In genomic region chr2:172148736-172149135, GRCm38 (mm10) we compare ENCODE assay signal across 19 mouse cellular contexts.
"Had no signal": no experiment of that assay in that cellular context is flagged by ENCODE, and none has a peak within 500 bp of the region (broad histone marks: within the 10 kb centered on the region; RNA-seq: fewer than 3 reads in every experiment).

No protein-coding gene starts in this region.

- H3K4me3 ChIP-seq: midbrain, embryonic 10.5 days; midbrain, embryonic 12.5 days; myocyte; neural tube, embryonic 13.5 days; neural tube, embryonic 15.5 days; stomach, embryonic 15.5 days had no signal

- H3K27ac ChIP-seq: liver, embryonic 14.5 days; midbrain, embryonic 10.5 days; midbrain, embryonic 12.5 days; neural tube, embryonic 13.5 days; neural tube, embryonic 15.5 days; stomach, embryonic 15.5 days; stomach, postnatal 0 days had no signal

- DNase-seq: lung, adult 18-20 months; lung, embryonic 14.5 days; lung, postnatal 10 days; lung, postnatal 4 days; midbrain, embryonic 14.5 days; retina, postnatal 1 day; right cerebral cortex, postnatal 25 days; right cerebral cortex, postnatal 4 days; thymus, adult 2 months; thymus, postnatal 25 days; thymus, postnatal 4 days had no signal
